Mouse (Mus musculus) regulatory T cell (primary cell): Measurements from ENCODE around the gene Pah.

Experiments used
- in situ Hi-C: fragments of 300-600 bp; cut with MboI, MseI; formaldehyde crosslinking; loops from one replicate; pipeline ENCODE4 v1.15.1; 2025; ENCODE audit warnings: high pct_unique_total_duplicates

The Pah gene

DNA sequence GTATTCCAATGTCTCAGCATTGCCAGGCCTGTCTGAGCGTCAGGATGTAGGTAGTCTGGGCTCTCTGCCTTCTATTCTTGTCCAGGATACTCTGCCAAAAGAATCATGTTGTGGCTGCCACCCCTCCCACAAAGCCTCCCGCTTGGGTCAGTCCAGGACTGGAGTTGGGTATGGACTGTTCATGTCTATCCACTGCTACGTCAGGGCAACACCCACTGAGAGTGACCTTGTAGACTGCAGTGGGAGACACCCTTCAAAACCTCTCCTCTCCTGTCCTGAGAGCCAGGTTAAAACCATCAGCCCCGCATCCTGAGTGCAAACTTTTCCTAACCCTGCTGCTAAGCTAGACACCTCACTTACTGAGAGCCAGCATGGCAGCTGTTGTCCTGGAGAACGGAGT is at the start of gene Pah:
TSS of gene Pah (plus strand) at position 150 of the 400 bp plus-strand sequence.
- in situ Hi-C loops, result no loop called here

DNA sequence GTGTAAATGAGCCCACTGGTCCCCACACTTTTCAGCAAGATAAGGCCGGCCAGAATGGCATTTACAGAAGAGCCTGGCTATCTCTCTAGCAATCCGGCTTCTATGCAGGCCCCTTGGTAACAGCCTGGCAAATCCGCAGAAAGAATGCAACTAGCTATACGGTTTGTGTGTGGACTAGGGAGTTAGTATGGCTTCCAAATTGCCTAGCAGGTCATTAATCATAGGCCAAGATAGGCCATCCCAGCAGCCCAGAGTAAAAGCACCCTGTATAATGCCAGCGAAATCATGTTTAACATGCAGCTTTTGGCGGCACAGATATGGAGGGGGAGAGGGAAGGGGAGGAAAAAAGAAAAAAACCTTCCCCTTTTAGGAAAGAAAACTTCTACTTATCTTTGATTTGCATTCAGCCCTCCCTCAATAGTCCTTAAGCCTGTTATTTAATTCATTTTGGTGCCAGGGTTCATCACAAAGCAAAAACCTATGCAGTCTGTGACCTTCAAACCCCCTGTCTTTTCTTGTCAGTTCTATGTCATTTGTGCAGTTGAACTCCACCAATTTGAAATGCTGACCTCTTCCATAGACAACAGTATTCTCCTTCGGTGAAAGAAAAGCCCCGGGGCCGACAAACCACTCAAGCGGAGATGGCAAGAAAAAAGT is 48.0 kb upstream of the Pah start:
- in situ Hi-C loops, result no loop called here

DNA sequence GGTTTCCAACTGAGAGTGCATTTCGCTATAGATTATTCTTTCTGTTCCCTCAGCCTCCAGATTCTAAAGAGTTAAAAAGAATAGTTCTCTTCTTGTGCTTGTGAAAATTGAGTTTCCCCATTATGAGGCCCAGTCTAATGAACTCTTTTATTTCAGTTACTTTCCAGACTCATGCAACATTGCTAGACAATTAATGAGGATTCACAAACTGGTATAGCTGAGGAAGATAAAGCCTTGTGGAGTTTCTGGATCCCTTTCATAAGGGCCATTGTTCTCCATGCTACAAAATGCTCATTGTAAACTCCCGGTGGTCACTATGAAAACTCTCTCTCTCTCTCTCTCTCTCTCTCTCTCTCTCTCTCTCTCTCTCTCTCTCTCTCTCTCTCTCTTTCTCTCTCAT is 46.6 kb upstream of the Pah start:
- in situ Hi-C loops, result loop anchor here (25.0 kb wide), 1 partner anchor 713 kb away; the partner anchor contains the start of gene Gm49358

DNA sequence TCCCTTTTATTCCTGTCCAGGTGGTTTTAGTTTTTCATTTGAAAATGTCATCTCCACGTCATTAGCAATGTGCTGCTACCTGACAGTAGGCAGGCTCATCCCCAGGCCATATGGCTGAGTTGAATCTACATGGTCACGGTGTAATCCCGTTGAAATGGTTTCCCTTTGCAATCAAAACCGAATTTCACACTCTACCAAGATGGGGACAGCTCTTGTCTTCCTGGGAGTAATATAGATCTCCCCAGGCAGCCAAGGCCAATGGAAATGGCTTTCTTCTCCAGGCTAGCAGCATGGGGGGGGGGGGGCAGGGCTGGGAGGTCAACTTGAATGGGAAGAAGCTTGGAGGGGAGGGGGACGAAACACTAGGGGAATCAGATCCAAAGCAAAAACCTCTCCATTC is 43.7 kb upstream of the Pah start:
- in situ Hi-C loops, result loop anchor here (25.0 kb wide), 1 partner anchor 716 kb away; the partner anchor contains the start of gene Gm49358

DNA sequence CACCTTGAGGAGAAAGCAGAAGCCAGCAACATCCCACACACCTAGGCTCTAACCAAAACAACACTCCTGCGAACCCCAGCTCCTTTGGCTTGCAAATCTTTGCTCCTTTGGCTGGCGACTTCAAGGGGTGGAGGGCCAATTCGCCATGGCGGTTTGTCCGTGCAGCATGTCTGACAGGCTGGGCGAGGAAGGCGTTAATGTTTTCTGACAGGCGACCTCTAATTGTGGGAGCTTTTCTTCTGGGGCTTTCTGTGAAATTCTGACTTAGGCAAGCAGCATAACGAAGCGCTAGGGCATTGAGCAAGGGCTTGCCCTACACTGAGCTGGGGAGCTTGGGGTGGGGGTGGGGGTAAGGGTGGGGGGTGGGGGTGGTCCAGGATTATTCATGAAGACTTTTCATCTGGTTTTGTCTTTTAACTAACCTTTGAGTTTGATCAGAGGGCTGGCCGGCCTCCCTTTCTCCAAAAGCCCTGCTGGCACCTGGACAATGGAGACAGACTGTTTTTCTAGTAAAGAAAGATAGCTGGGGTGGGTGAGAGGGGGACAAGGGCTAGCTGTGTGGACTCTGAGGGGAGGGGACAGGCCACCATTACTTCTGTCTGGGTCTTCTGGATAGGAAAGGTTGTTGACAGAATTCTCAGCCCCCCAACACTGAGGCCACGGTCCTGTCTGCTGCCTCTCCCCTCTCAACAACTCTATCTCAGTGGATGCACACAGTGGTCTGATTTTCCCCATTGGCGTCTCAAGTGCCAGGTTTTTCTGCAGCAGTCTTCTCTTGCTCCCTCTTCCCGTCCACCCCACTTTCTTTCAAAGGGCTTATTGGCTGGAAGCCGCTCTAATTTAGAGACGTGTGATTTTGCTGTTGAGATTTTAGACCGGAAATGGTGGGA is 36.5 kb upstream of the Pah start:
- in situ Hi-C loops, result loop anchor here (25.0 kb wide), 1 partner anchor 723 kb away; the partner anchor contains the start of gene Gm49358

DNA sequence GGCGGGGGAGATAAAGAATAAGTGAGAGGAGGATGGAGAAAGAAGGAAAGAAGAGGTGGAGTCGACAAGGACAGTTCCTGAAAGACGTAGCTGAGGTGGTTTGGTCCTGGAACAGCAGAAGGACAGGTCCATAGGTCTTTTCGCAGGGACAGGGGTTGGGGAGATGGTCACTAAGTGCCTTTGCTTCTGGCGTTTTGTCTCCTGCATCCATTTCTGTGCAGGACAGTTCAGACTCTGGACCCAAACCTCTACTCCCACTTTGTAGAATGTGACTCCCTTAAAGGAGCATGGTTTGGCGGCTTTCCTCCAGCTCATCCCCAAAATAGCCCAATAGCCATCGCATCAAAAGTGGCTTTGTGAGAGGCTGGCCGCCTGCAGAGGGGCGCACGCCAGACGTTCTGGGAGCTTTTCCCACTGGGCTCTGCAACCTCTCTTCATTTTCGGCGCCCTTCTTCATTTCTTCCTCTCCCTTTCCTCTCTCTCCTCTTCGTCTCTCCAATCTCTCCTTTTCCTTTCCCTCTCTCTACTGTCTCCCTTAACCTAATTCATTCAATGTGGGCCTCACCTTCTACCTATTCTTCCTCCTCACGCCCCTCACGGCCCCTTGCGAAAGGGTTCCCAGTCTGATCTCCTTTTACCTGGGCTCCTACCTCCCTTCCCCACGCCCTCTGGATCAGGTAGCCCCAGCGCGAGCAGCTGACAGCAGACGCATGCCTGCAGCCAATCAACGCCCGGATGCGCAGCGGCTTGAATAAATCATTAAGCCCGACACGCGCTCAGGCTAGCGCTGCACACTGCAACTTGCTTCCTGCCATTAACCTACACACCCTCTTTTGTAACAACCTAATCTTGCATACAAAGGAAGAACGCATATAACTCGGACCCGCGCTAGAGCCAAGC is 35.6 kb upstream of the Pah start:
- in situ Hi-C loops, result loop anchor here (25.0 kb wide), 1 partner anchor 724 kb away; the partner anchor contains the start of gene Gm49358

DNA sequence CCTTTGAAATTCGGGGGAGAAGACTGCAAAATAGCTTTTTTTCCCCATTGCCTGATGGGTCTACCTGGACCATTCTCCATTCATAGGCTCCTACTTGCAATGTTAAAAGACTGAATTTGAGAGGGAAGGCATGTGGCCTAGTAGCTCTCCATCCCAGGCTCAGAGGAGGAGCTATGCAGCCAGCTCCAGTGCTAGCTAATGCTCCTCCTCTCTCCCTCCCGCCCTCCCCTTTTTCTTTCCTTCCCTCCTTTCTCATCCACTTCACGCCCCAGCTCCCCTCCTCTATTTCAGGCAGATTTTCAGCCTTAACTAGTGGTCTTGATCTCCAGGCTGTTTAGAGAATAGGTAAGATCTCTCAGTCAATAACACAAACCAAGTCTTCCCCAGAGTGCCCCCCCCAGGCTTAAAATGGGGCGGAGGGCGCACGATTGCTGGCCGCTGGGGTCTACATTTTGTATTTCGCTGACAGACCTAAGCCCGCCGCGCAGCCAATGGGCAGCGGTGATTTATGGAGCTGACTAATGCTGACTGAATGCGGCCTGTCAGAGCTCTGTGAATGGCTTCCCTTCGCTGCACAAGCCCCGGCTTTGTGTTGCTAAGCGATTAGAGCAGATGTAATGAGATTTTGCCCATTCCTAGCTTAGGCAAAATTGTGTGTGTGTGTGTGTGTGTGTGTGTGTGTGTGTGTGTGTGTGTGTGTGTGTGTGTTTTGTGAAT is 33.0 kb upstream of the Pah start:
- in situ Hi-C loops, result loop anchor here (25.0 kb wide), 1 partner anchor 726 kb away; the partner anchor contains the start of gene Gm49358

DNA sequence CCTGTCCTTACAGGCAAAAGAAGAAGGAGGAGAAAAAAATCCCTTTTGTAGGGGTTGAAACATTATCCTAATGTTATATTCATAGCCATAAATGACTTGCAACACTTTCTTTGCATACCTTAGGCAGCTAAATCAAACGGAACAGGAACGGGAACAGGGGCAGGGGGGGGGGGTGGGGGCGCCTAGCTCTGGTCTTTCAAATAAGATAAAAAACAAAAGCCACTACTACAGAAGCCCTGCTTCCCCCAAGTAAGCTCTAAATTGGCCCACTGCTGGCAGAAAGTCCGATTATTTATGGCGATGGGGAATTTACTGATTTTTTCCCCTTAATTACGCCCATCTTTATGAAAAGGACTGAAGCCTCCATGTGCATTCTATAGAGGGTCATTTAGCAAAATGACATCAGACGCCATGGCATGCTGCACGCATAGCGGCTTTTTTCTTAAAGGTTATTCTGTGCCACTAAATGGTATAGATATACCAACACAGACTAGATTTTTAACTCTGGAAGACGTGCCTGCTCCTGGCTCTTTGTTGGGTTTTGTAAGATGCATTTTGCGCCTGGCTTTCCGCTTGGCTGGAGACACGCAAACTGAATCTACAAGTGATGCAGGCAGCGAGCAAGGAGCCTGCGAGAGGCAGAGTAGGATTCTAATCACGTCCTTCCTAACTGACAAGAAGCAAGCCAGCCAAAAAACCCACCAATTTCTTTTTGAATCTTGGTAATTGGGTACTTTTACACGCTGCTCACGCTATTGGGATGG is 32.2 kb upstream of the Pah start:
- in situ Hi-C loops, result loop anchor here (25.0 kb wide), 1 partner anchor 727 kb away; the partner anchor contains the start of gene Gm49358

DNA sequence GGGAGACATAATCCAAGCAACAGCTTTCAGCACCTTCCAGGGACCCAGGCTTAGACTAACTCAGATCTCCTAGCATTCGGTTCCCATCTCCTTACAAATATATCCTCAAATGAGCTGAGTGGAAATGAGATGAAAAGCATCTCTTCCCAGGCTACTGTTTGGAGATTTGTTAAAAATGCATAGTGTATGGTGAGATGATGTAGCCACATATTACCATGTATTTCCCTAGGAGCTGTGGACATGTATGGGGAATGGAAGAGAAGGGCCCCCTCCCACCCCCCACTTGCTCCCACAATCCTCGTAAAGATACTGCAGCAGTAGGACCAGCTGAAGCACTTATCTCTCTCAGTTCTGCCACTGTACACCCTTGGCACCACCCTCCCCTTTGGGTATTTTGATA is 31.3 kb upstream of the Pah start:
- in situ Hi-C loops, result loop anchor here (25.0 kb wide), 1 partner anchor 728 kb away; the partner anchor contains the start of gene Gm49358

DNA sequence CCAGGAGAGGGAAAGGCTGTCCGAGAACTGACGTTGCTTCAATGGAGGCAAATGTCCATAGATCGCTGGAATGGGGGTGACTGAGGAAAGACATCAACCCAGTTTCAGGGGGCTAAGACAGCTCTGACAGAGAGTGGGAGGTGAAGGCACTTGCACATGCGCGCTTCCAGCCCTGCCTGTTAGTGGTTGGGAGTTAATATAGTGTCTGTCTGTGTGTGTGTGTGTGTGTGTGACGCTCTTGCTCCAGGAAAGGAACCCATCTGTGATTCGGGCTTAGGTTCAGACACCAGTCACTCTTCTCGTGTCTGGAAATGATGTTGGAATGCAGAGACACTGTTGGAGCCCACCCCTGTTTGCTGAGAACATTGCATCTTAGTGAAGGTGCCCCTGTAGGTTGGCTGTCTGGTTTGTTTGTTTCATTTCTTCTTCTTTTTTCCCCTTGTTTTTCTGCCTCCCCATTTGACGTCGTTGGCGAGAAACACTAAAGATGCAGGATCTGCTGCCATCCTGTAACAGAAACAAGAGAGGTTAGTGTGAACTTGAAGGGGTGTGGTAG is 30.0 kb upstream of the Pah start:
- in situ Hi-C loops, result loop anchor here (25.0 kb wide), 1 partner anchor 729 kb away; the partner anchor contains the start of gene Gm49358

DNA sequence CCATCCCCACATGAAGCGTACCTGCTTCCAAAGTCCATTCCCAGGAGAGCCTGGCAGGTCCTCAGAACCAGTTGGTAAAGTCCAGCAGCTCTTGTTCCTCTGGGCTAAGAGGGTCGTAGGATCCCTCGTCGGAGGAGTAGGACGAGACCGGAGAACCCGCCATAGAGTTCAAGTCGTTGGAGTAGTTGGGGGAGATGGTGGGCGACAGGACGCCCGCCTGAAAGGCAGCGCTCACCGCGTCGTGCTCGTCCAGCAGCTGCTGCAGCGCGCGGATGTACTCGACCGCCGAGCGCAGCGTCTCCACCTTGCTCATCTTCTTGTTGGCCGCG is 29.3 kb upstream of the Pah start:
- in situ Hi-C loops, result loop anchor here (25.0 kb wide), 1 partner anchor 730 kb away; the partner anchor contains the start of gene Gm49358

DNA sequence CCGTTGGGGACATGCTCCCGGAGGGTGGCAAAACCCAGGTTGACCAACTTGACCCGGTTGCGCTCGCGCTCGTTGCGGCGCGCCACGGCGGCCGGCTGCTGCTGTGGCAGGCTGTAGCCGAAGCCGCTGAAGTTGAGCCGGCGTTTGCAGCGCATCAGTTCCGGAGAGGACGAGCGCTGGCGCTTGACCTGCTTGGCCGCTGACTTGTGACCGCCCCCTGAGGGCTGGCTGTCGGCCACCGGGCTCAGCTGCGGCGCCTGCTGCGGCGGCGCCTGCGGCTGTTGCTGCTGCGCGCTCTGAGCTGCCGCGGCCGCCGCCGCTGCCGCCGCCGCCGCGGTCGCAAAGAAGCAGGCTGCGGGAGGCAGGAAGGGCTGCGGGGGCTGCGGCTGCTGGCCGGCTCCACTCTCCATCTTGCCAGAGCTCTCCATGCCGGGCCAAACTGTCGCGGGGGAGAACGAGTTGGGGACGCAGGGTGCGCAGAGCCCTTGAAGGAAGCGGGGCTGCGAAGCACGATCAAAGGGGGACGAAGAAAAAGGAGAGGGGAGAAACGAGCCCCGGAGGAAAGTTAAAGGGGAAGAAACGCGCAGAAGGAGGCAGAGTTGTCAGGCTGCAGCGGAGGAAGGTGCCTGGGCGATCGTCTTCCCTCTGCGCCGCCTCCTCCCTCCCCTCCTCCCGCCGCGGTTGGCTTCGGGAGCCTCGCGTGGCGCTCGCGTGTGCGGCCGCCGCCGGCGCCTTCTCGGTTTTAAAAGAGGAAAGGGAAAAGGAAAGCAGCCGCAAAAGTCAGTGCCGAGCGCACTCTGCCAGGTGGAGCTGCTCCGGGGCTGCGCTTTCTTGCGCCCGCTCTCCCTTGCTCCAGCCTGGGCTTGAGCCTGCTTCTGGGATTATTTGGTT is 28.7 kb upstream of the Pah start:
- in situ Hi-C loops, result loop anchor here (25.0 kb wide), 1 partner anchor 731 kb away; the partner anchor contains the start of gene Gm49358

DNA sequence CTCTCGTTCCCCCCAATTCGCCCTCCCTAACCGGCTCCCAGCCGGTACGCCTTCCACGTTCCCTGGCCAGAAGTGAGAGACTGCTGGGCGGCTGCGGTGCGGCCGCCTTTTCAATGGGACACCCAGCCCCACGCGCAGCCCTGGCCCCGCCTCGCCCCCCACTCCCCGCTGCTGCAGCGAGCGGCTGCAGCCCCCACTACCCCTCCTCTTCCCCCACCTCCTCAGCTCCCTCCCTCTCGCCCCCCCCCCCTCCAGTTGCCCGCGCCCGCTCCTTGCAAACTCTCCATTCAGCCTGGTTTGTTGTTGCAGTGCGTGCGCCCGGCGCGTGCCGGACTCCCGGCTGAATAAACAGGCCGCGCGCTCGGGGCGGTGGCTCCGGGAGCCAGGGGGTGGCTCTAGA is 28.0 kb upstream of the Pah start, which contains the start of gene Ascl1:
TSS of gene Ascl1 (minus strand) at position 85 of the 400 bp plus-strand sequence.
- in situ Hi-C loops, result loop anchor here (25.0 kb wide), 1 partner anchor 731 kb away; the partner anchor contains the start of gene Gm49358

DNA sequence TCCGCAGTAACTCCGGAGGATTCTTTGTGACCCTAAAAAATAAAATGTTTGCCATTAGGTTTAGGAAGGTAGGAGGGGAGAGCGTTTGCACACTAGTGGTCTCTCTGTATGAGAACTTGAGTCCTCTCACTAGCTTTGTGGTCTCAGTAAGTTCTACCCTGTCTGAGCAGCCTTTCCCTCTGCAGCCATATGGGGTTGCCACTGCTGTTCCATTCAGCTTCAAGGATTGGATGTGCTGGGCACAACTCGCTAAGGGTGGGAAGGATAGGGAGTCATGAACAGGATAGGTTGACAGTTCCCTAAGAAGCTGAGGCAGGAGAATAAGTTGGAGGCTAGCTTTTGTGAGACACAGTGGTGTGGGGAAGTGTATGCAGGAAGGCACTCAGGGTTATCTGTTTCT is 27.4 kb upstream of the Pah start:
- in situ Hi-C loops, result loop anchor here (25.0 kb wide), 1 partner anchor 732 kb away; the partner anchor contains the start of gene Gm49358

DNA sequence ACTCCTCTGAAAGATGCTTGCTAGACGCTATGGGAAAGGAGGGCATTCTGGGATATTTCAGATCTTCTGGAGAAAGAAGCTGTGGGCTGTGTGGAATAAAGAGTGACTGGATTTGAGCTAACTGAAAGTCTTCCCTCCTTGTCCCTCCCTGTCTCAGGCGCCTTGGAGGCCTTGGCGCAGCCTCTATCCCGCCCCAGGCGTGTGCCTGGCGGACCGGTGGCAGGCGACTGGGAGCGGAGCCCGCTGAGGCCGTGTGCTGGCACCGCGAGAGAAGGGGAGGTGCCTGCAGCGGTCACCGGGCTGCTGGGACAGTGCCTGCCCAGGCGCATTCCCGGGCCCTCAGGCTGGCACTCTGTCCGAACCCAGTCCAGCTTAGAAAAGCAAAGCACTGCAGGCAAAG is 27.0 kb upstream of the Pah start:
- in situ Hi-C loops, result loop anchor here (25.0 kb wide), 1 partner anchor 732 kb away; the partner anchor contains the start of gene Gm49358

DNA sequence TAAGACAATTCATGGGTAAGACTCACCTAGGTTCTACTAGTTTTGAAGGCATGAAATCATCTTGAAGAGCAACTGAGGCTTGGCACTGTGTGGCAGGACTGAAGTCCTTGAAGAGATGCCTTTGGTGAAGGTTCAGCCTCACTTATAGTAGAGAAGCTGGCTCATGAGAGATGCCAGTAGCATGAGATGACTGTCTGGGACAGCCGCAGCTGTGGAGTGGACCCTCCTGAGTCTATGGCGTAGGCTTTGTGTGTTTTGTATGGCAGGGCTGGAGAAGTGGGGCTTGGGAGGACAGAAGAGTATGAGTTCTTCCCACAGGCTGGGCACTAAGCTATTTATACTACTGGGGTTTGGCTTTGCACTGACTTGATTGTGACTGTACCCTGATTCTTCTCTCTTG is 24.5 kb upstream of the Pah start:
- in situ Hi-C loops, result loop anchor here (25.0 kb wide), 1 partner anchor 735 kb away; the partner anchor contains the start of gene Gm49358

DNA sequence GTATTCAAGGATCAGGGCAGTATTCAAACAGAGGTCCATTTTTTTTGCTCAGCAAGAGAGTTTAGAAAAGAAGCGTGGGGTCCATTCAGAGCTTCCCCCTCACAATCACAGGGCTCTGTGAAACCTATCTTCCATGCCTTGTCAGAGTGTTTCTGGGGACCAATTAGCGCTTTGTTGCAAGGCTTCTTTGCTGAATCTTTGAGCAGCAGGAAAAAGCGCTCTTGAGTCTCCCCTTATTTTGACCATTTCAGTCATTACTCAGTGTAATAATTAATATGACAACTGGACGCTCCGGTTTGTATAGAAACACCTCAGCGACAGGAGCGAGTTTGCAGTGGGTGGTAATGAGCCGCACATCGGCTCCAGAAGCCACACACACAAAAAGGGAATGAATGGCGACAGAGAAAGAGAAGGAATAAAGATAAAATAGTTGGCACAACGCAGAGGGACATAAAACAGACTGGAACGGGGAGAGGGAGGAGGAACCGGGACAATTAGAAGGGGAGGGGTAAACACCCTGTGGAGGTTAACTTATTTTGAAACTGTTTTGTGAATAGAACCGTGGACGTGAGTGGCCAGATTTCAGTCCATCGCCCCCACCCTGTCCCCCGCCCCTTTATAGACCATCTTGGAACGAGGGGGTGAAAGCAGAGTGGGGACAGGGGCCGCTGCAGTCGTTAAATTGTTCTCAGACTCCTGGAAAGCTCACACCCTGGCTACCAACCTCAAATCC is 20.5 kb upstream of the Pah start:
- in situ Hi-C loops, result no loop called here
